Mouse (Mus musculus) v-Abl transformed pro-B cells (cell line): ENCODE measurements around the gene Sfxn2.

Source experiments
- in situ Hi-C, 2 experiments: fragments of 400-800 bp; cut with MboI; formaldehyde crosslinking; loops; one replicate each; pipeline ENCODE4 v1.15.1; 2025; ENCODE audit not compliant: unreplicated experiment in 2 of 2

The Sfxn2 gene

DNA sequence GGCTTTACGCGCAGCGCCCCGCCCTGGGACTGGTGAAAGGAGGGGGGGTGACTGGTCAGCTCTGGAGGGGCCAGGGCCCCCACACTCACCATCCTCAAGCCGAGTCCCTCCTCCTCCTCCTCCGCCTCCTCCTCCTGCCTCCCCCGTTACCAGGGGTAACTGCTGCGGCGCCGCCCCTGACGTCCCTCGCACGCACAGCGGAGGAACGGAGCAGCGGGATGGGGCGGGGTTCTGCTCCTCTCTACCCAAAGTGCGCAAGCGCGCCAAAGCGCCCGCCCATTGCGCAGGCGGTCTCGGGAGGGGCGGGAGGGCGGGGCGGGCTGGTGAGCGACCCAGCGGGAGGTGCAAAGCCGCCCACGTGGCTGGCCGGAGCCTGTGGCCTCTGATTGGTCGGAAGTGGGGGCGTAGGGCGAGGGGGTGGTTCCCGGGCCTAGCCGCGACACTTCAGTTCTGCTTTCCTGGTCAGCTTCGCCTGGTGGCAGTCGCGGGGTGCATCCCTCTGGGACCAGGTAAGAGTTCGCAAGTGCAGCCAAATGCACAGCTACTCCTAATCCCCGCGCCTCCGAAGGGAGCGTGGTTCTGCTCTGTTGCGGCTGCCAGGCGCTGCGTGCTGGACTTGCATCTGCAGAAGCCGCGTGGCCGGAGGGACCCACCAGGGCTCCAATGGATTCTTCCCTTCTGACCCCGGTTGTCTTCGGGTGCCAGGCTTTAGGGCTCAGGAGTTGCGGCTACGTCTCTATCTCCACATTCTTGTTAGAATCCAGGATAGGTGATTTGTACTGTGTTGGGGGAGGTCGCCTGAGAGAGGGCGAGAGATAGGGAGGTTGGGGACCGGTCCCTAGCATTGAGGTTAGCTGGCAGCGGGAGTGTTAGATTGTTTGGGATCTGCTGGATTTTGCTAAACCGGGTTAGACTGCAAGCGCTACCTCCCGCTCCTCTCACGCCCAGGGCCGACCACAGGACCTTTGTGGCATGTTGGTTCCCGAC, at the start of gene Sfxn2, which contains the start of gene Arl3:
Gene Sfxn2, plus strand, starts transcription at position 415 of the 987 bp plus-strand sequence.
Gene Arl3, minus strand, starts transcription at position 248 of the 987 bp plus-strand sequence.
- in situ Hi-C loops: no loop called here

DNA sequence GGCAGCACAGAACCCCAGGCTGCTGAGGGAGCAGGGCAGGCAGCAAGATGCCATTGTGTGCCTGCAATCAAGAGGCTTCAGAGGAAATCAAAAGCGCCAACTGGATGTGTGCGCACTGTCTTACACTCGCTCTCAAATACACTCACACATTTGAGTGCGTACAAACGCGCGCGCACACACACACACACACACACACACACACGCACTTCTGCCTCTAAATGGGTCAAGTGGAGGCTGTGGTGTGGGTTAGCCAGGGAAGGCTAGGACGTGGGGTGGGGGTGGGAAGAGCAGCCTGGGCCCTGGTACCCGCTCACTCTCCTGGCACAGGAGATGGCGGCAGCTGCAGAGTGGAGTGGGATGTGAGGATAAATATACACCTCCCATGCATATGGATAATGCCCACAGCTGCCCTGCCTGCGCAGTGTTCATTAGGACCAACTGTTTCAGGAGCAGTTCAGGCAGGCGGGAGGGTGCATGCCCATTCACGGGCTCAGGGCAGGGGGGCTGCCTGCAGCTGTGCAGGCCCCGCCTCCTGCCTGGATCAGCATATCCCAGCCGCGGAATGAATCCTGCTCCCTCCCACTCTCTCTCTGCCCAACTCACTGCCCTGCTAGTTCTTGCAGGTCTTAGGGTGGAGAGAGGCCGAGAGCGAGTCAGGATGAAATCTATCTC, 49.5 kb upstream of the Sfxn2 start:
- in situ Hi-C loops: loop anchor here in 1 of 2 experiments (25.0 kb wide), 1 partner anchor 986 kb away; no protein-coding TSS in a partner anchor

DNA sequence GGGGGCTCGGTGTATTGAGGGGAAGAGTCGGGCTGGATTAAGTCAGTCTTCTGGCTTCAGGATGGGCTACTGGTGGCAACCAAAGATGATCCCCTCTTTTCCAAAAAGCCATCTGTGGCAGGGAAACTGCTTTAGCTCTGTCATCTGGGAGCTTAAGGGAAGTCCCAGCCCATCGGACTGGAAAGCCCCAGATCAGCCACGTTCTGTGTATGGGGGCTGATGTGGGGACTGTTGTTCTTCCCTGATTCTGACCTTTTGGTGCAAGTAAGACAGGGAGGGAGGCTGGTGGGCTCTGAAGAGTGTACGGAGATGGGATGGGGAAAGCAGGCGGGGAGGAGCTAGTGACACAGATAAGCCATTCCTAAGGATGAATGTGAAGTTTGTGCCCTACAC, 49.0 kb upstream of the Sfxn2 start:
- in situ Hi-C loops: loop anchor here in 1 of 2 experiments (25.0 kb wide), 1 partner anchor 987 kb away; no protein-coding TSS in a partner anchor

DNA sequence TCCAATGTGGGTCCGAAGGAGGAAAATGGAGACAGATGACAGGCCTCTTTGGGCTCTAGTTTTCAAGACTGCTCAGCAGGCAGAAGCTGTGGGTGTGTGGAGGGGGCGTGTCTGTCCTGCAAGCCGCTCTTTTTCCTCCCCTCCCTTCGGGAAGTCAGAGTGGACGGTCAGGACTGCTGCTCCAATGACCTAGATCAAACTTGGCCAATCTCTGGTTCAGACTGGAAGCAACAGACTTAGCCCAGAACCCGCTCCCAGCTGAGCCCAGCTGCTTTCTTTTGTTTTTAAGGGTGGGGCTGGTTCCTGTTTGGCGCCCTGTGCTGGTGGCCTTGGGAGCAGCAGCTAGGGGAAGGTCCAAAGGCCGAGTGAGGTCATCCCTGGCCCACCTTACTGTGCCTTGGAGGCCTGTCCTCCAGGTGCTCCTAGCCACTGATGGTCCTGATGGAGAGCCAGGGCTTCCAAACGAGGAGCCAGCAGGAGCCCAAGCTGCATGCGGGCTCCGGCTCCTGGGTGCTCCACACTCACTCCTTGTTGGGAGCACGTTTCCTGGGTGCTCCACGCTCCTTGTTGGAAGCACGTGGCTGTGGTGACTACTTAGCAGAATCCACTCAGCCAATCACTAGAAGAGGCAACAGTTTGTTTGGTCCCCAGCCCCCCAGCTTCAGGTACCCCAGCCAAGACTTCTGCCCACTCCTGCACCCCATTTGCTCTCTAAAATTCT, 48.4 kb upstream of the Sfxn2 start:
- in situ Hi-C loops: loop anchor here in 1 of 2 experiments (25.0 kb wide), 1 partner anchor 987 kb away; no protein-coding TSS in a partner anchor

DNA sequence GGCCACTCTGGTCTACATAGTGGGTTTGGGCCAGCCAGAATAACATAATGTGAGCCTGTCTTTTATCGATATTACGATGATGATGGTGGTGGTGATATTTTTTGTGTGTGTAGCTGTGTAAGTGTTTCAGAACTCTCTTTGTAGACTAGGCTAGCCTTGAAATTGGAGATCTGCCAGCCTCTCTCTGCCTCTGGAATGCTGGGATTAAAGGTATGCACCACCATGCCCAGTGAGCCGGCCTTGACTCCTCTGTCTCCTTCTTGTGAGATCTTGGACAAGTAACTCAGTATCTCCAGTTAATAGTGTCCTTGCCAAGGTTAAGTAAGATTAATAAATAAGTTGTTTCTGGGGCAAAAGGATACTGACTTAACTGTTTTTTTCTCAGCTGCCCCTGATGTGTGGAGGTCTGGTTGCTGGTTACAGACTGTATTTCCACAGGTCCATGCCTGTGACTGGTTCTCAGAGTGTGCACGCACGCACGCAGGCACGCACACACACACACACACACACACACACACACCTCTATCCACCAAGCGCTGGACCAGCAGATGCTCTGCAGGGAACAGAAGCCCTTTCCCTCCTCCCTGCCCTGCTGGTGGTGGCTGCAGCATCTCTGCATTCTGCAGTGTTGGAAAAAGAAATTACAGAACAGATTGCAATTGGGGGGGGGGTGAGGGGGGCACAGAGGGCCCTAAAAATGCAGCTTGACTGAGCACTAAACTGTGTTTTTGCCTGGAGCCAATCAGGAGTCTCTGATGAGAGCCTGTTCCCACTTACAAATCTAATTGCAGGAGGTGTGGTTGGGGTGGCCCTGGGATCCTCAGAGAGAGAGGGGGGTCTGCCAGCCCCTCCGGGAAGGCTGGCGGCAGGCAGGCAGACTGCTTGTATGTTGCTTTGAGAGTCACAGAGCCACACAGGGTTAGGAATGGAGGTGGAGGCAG, 47.2 kb upstream of the Sfxn2 start:
- in situ Hi-C loops: no loop called here

DNA sequence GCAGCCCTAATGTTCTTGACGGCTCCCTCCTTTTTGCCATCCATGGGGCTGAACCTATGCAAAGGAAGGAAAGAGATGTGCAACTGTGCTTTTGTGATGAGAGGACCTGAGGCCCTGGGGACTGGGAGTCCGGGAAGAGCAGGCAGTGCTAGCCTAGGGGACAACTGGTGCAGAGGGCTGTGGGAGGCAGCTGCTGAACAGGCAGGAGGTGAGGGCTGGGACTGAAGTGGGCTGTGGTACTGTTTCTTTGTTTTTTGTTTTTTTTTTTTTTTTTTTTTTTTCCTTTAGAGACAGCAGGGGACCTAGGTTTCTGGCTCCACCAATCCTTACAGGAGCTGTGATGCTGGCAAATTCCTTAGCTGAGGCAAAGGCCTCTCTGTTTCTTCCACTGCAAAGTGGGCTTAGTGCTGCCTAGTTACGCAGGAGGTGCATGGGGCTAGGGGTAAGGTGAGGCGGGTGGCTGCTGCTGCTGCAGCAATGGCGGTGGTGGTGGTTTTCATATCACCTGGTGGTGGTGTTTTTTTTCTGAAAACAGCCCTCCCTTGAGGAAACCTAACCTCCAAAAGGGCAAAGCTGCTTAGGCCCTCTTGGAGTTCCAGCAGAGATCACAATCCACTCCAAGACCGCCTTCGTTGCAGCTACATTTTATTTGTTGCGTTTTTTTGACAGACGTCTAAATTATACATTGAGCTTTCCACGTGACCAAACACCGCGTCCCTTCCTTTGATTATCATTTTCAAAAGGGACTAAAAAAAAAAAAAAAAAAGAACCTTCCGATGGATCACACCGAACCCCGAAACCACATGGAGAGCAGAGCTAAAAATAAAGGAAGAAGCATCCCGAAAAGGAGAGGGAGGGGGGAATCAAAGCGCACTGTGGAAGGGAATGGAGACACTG, 45.3 kb upstream of the Sfxn2 start:
- in situ Hi-C loops: no loop called here

DNA sequence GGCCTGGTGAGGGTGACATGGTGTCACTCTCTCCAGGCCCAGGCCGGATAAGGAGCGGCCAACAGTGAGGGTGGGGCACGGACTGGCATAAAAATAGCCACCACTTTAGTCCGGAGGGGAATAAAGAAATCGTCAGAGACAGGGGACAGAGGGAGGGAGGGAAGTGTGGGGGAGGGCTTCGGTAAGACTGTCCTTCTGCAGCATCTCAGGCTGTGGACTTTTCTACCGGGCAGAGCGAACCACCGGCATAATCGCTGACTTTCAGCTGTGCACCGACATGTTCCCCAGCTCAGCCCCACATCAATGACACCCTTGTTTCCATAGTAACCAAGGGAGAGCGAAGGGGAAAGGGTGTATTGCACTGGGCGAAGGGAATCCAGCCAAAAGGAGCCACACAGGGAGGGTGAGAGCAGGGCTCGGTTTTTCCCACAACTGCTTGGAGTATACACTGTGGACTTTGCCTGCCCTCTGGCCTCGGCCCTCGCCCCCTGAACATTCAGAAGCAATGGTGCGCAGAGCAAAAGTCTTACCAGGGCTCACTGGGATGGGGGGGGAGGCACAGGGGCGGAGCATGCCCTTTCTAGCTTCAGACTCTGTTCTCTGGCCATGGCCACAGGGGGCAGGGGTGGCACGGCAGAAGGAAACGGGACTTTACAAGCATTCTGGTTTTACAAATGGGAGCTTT, 44.5 kb upstream of the Sfxn2 start:
- in situ Hi-C loops: no loop called here

DNA sequence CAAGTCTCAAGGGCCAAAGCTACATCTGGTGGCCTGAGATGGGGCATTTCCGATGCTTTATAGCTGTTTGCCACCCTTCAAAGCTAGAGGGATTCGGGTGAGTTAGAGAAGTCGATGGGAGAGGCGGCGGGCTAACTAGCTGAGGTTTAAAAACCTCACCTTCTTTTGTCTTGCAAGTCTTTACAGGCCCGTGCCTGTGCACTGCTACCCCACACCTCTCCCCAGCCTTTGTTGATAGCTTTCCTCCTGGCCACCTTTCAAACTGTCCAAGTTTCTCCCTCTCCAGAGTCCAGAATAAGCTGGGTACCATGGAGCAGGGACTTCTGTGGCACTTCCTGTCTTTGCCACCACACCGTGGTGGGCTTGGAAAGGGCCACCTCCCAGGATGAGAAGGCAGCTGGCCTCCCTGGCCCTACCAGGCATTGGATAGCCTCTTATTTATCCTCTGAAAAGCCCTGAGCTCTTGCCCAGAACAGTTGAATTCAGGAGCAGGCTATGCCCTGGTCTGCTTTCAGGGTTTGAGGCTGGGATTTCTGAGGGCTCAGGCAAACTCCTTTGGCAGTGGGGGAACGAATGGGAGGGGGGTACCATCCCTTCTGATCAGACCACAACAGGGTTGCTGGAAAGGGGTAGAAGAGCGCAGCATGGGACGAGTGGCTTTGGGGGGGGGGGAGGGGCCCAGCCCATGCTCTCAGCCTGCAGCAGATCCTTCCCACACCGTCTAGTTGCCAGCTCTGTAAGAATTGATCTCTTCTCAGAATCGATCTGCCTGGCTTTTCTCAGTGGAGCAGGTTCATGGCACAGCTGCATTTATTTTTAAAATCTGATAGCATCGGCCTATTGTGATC, 43.3 kb upstream of the Sfxn2 start:
- in situ Hi-C loops: no loop called here

DNA sequence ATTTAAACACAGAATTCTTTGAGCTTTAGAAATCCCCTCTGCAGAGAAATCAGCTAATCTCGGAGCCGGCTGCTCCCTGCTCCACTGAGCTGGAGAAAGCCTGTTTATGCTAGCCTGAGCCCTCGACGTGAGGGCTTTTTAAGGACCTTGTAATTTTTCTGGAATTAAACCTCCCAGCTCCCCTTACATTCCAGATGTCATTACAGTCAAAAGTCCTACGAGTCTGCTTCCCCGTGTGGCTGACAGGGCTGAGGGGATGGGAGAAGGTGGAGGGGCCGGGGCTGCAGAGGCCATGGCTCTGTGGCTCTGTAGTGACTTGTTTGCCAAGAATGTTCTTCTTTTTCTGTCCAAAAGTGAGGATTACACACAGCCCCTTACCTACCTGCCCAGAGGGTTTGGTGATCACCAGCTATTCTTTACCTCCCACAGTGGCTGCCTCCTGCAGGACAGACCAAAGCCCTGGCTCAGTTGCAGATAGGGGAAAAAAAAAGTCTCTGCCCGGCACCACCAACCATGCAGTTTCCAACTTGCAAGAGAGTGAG, 42.6 kb upstream of the Sfxn2 start:
- in situ Hi-C loops: no loop called here

DNA sequence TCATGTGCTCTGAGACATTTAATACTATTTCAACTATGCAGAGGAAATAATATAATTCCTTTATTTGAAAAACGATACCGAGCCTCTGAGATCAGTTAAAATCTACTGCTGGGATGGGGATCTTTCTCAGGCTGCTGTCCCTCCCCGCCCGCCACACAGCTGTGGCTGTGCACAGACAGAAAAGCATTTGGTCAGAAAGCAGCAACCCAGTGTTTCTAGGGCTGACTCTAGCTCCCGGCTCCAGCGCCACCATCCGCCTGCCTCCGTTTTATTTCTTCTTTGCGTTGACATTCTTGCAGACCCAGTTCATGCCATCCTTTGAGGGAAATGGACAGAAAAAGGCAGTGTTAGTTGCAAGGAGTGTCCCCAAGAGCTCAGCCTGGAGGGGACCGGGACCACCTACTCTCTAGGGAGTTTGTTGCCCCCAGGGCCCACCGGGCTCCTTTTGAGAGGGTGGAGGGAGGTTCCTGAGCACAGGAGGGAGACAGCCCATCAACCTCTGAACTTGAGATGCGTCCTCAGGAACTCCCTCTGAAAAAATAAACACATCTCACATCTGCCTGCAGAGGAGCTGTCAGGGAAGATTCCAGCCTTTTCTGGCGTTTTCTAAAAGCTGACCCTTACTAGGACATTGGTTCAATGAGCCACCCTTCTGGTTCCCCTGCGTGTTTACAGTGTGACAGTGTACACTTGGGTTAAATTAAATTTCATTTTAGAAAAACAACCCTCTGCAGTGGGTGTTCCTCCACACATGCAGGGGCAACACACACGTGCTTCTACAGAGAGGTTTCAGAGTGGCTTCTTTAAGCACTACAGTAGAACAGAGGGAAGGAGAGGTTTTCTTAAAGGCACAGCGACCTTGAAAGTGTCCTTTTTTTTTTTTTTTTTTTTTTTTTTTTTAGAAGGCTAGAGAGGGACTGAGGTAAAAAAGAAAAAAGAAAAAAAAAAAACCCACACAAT, 41.8 kb upstream of the Sfxn2 start:
- in situ Hi-C loops: no loop called here

DNA sequence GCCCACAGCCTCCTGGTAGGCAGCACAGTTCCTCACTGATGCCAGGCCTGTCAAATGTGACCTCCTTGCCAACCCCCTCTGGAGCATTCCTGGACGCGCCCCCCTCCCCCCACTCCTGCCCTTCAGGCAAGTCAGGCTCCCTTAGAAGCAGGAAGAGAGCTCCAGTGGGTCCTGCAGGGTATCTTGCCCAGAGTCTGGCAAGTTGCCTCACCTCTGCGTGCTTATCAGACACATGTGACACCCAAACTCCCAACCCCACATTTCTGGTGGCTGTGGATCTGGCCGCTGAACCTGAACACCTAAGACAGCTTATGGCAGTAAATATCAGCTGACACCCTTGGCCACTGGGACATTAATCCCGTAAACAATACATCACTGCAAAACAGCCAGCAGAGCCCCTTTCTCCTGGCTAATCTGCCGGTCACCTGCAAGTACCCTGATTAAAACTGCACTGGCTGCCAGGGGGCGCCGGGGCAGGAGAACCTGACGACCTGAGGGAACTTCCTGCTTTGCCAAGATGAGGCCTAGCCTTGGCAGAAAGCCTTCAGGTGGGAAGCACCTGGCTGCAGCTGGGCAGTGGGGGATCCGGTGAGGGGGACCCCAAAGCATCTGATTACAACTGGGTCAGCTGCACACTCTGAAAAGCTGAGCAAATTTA, 41.0 kb upstream of the Sfxn2 start:
- in situ Hi-C loops: no loop called here

DNA sequence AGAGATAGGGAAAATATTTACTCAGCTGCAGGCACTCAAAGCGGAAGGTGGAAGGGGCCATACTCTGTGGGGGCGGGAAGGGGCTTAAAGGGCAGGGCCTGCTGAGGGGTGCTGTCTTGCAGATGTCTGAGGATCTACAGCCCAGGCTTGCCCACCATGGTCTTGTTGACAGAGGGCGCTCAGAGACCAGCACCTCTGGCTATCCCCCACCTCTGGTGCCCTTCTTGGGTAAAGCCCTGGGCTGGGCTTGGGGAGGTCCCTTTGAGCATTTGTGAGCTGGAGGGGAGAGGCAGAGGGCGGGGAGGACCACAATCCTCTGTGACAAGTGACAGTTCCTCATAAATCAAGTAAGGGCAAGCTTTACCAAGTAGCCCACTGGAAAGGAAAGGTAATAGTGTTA, 40.1 kb upstream of the Sfxn2 start:
- in situ Hi-C loops: no loop called here

DNA sequence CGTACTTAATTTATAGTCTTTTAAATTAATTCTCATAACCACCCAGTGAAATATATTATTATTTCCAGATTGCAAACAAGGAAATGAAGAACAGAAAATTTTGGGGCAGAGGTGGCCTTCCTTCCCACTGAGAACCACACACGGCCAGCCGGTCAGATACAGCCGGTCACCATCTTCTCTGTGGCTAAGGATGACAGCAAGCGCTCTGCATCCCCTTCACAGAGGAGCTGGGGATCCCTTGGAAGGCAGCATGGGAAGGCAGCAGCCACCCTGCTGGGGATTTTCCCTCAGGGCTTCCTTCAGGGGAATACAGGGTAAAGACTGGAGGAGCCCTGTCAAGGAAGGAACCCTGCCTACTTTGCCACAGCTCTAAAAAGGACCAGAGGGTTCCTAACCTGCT, 39.6 kb upstream of the Sfxn2 start:
- in situ Hi-C loops: no loop called here

DNA sequence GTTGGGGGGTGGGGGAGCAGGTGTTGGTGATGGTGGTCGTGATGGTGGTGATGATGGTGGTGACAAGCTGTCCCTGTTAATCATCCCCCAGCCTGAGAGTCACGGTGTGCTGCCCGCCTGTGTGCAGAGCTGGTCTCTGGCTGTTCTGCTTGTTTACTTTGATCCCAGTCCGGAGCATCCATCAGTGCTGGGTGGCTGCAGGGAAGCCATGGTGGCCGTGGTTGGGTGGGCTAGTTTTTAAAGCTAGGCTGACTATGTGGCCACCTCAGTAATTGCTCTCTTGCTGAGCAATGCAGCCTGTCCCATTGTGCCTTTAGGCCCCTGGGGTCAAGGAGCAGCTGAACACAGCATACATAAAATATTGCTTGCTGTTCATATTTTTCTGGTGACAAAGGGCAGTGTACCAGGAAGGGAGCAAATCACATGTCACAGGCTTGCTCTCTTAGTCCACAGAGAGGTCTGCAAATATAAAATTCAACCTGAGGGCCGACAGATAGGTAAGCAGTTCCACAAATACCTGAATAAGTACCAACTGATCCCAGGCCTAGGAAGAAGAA, 38.5 kb upstream of the Sfxn2 start:
- in situ Hi-C loops: no loop called here

DNA sequence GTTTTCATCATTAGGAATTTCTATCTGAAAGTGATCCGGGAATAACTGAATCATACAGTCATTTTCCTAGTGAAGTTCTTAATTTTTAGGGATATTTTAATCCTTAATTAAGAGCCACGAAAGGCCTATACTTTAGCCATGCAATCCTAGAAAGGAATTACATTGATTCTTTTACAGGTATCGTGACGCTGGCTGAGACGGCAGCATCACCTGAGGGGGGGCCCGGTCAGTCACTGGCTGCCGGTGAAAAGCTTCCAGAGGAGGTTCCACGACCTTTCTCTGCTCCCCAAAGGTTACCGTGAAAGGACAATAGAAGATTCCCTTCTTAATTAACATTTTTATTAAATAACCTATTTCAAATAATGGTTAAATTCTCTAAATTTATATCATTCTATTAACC, 35.8 kb upstream of the Sfxn2 start:
- in situ Hi-C loops: no loop called here
